Mouse (Mus musculus) adipocyte (in vitro differentiated cells): ENCODE measurements around the gene Hist1h2aa.
A peak's percentile ranks its signal among the peaks of the same experiment; 100 is the strongest.

Experiments
- DNase-seq: peaks from one replicate; pipeline ENCODE4 v3.0.0-alpha.2; 2016; ENCODE audit warnings: low spot score

Gene Hist1h2aa

DNA sequence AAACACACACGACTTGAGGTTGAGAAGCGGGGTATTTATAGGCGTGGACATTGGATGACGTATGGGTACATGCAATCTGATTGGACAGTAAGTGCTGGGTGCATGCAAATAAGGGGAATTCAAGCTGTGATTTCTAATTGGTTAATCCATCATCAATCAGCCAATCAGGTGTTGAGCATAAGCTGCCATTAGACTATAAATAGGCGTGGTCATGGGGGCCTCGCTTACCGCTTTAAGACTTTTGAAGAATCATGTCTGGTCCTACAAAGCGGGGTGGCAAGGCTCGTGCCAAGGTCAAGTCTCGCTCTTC is at the start of gene Hist1h2aa:
Hist1h2aa (plus strand) TSS at position 252 of the 310 bp plus-strand sequence.
- DNase-seq: no peak

- peak; percentile 4 for DNase-seq
Observed at GRCm38 (mm10) chr13:23885540-23885939, 48.7 kb upstream of the Hist1h2aa start.

- DNase-seq: no peak
Observed at GRCm38 (mm10) chr13:23887026-23887725, 47.1 kb upstream of the Hist1h2aa start.

DNA sequence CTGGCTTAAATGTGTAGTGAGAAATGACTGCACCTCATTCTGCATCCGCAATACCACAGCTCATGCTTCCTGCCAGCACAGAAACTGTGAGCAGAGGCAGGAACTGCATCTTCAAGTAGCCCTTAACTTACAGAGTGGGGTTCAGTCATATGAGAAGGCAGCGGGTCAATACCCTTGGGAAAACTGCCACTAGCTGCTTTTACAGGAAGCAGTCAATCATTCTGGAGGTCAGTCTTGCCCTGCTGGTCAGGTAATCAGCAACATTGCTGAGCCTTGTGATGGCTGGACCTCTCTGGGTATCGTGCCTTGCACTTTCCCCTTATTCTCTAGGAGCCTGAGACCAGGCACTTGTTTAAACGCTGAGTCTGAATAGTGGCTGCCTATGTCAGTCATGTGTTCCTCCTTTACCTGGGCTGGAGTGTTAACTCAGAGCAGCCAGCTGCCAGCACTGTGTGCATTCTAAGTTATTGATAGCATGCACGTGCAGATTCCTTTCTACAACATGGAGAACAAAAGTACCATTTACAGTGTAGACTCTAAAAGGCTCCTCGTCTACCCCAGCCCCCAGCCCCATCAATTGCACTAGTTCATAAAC is 45.2 kb upstream of the Hist1h2aa start:
- DNase-seq: no peak

DNA sequence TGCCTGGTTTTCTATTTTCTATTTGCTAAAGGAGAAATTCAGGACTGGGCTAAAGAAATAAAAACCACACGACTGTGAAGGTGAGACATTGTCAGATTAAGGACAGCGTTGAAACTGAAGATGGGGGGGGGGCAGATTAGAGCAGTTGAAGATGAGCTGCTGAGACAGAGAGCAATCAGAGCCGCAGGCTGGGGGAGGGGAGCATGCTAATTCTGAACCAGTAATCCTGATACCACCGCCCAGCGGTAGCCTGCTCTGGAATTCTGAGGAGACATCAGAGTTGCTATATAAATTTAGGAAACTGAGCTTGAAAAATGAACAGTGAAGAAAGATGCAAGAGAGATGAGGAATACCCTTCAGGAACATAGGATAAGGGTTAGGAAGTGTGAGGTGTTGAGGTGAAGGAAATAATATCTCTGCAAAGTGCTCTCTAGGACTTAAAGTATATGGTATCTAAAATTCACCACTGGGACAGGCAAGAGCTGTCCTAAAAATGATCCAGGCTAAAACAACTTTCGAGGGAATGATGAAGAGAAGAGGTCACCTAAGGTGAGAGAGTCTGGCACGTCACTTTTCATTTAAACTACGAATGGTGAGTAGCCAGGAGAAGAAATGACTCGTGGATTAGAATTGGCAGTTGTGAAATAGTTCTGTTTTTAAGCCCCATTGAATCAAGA is 41.5 kb upstream of the Hist1h2aa start:
- DNase-seq: no peak

- DNase-seq: no peak
Observed at GRCm38 (mm10) chr13:23893269-23893593, 41.0 kb upstream of the Hist1h2aa start.

DNA sequence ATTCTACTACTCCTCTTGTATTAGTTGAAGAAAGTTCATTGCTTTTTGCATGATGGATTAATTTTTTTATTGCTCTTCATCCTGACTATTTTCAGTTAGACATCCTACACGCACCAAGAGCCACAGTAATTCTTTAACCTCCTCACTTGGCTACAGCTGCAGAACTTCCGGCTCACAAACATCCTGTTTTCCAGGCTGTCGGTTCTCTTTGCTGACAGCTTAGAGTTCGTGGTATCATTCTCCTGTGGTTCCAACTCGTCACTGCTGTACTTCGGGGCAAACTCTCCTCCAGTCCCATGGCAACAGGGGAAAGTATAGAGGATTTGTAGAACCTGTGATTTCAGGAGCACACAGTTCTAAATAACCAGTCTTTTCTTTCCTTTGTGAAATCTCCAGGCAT is 36.0 kb upstream of the Hist1h2aa start:
- DNase-seq: no peak

DNA sequence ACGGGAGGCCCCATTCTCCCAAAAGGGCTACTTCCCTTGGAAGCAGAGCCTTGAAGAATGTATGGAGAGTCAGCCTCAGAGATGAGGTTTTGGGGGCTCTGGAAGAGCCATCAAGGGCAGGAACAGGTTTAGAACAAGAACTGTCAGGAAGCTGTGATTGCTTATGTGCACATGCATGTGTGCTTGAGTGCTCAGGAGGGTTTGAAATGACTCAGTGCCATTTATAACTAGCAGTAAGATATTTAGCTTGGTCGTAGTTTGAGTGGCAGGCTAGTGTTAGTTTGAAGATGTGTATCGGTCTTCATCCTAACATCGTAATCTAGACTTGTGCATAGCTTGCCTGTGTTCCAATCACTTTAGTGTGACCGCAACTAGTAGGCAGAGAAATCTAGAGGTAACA is 27.4 kb upstream of the Hist1h2aa start:
- no peak for DNase-seq

- DNase-seq: no peak
Observed at GRCm38 (mm10) chr13:23910121-23910520, 24.1 kb upstream of the Hist1h2aa start.

- DNase-seq: no peak
Observed at GRCm38 (mm10) chr13:23911335-23911734, 22.9 kb upstream of the Hist1h2aa start.

DNA sequence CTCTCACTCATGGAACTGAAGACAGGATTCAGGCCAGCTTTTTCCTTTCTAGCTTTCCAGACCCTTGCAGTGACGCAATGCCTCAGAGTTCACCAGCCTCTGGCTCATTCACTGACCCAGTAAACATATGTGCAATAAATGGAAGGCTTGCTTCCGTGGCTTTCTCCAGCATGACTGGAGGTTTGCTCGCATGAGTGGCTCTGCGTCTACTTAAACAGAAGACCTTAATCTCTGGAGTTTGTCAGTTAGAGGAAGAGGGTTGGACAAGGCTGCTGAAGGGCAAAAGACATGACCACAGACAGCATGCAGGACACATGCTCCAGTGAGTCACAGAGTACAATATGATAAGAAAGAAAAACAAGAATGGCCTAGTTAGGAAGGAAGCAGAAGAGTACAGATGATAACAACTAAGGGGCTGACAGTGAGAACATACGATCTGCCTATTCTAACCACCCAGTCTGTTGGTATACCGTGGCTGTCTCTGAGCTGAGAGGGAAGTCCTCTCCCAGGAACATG is 20.4 kb upstream of the Hist1h2aa start:
- DNase-seq: no peak

GRCm38 (mm10) chr13:23914376-23915167 is 19.7 kb upstream of the Hist1h2aa start, which contains the start of gene Slc17a4:
Slc17a4 (minus strand) TSS chr13:23915009.
- no peak for DNase-seq

DNA sequence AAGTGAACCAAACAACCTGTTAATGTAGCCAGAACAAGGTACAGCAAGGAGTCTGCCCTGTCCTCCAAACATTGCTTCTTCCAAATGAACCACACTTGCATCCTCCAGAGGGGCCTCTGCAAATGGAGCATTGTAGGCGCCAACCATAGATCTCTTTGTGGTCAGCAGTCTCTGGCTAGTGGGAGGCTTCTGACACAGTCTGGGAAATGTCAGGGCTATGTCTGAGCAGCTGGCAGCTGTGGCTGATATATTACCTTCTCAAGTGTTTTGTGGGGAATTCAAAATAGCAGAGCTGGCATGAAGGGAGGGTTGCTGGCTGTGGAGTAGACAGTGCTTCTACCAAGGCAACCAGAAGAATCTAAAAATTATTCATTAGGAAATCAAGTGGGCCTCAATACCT is 18.1 kb upstream of the Hist1h2aa start:
- no peak for DNase-seq

- DNase-seq: no peak
Observed at GRCm38 (mm10) chr13:23917674-23918073, 16.6 kb upstream of the Hist1h2aa start.

DNA sequence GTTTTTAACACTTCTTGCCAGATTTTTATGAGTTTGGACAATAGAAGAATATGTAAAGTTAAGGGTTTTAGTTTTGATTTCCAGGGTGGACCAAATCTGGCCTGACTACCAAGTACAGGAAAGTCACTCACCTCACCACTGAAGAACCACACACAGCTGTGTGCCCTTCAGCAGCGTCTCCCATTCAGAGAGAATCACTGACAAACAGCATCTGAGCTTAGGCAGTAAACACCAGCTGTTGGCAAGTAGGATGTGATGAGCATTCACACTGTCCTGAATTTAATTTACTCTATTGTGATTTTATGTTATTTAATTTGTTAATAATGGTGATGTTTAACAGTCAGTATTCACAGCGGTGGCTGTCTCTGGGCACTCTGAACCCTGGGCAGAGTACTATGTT is 8.5 kb upstream of the Hist1h2aa start:
- DNase-seq: no peak

DNA sequence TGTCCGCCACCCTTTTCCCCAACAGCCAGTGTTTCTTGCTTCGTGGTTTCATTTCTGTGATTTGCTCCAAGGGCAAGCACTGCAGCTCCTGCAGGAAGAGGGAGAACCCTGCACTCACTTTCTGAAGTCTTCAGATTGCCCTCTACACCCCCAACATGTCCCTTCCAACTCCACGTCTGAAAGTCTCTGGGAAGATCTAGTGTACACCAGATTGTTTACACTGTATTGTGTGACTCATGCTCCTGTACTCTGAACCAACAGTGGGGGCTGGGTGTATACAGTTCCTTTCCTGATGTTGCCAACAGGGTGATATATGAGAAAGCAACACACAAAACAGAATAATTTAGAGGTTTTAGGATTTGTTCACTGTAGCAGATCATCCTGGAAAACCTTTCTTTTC is 5.6 kb upstream of the Hist1h2aa start:
- peak; percentile 10 for DNase-seq

GRCm38 (mm10) chr13:23930461-23930860 is 3.8 kb upstream of the Hist1h2aa start:
- DNase-seq: no peak

GRCm38 (mm10) chr13:23930904-23931303 is 3.4 kb upstream of the Hist1h2aa start:
- no peak for DNase-seq

DNA sequence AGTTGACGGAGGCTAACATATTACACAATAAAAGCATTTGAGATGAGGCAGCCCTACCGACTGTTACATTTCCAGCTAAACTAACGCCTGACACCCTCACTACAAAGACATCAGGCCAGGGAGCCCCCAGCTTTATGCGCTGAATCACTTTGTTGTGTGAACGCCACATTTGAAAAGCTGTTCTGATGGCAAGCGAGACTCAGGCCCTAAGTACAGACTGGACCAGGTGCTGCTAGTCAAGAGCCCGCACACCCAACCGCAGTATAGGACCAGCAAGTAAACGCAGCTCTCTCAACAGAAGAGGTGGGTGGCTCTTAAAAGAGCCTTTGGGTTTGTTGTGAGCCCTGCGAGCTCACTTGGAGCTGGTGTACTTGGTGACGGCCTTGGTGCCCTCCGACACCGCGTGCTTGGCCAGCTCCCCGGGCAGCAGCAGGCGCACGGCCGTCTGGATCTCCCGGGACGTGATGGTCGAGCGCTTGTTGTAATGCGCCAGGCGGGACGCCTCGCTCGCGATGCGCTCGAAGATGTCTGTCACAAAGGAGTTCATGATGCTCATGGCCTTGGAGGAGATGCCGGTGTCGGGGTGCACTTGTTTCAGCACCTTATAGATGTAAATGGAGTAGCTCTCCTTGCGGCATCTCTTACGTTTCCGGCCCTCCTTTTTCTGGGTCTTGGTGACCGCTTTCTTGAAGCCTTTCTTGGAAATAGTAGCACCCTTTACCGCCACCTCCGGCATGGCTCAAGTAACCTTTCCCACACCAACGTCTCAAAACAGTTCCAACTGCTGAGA is 646 bp upstream of the Hist1h2aa start, which contains the start of gene Hist1h2ba:
Hist1h2ba (minus strand) TSS at position 736 of the 790 bp plus-strand sequence.
- DNase-seq: no peak

- no peak for DNase-seq
Observed at GRCm38 (mm10) chr13:23938699-23939098, 4.4 kb downstream of the Hist1h2aa start.

DNA sequence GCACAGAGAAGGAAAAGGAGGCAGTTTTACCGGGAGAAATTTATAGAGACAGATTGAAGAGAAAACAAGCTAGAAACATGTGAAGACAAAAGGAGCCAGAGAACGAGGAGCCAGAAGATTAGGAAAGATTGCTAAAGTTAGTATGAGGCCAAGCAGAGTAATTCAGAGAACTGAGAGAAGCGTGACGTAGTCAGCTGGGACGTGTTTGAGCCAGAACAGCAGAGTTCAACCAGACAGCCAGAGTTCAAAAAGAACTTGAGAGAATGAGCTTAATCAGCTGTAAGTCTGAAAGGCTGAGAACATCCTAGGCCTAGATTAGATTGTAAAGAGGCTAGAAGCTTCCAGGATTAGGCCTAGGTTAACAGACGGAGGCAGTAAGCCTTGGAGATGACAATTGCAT is 6.0 kb downstream of the Hist1h2aa start:
- DNase-seq: peak; percentile 13

DNA sequence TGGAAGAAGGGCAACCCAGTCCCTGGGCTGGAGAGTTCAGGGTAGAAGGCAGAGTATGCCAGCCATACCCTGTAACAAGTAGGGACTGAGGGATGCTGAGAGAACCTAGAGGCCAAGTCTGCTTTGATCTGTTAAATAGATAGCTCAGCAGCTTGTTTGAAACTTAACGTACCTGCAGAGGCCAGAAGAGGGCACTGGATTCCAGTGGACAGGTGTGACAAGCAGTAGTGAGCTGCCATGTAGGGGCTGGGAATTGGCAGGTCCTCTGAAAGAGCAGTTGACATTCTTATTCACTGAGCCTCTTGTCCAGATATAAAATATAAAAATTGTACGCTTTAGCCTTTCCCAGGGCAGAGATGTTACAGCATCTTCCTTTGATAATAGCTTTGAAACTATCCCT is 8.6 kb downstream of the Hist1h2aa start:
- DNase-seq: no peak
